Mouse (Mus musculus) splenic B cell, adult 2 months (primary cell): Measurements from ENCODE around the gene Bnc2.

ENCODE experiments used
- DNase-seq: peaks from one replicate; pipeline ENCODE4 v3.0.0-alpha.2; 2011; ENCODE audit warnings: low read depth, low spot score
- H3K27me3 ChIP-seq: 2 replicates; pipeline ENCODE4 v1.6.1; 2012; ENCODE audit warnings: mild to moderate bottlenecking, low read length, moderate library complexity, mixed read lengths; ENCODE audit not compliant: control insufficient read depth, poor library complexity, insufficient read depth, severe bottlenecking
- H3K36me3 ChIP-seq: 2 replicates; pipeline ENCODE4 v1.6.1; 2012; ENCODE audit warnings: mild to moderate bottlenecking, low read length, moderate library complexity, mixed read lengths; ENCODE audit not compliant: control insufficient read depth, poor library complexity, insufficient read depth, severe bottlenecking

The Bnc2 gene

DNA sequence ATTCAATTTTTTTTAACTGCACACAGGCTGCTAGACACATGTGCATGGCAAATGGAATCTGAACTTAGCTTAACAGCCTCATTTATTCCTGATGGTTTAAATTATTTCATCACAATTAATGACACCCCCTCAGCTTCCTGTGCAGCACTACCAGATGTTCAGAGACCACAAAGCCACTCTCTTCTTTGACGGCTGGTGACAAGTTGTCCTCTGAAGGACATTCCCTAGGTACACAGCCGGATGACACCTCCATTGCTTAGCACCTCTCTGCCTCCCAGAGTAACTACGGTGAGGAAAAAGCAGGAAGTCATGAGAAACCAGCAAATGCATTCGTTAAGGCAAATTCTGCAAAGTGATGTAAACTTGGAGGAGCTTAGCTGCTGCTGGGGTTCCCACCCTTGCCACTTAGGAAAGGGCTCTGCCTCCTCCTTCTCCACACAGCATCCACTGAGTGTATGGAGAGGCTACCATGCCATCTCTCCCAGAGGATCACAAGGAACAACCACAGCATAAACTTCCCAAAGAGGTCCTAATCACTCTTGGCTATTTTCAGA is 174.2 kb downstream of the Bnc2 start:
- Histone ChIP-seq H3K36me3 (no peaks in the 10 kb centered on the region), H3K27me3 (no peaks in the 10 kb centered on the region)
- DNase-seq = no peak

DNA sequence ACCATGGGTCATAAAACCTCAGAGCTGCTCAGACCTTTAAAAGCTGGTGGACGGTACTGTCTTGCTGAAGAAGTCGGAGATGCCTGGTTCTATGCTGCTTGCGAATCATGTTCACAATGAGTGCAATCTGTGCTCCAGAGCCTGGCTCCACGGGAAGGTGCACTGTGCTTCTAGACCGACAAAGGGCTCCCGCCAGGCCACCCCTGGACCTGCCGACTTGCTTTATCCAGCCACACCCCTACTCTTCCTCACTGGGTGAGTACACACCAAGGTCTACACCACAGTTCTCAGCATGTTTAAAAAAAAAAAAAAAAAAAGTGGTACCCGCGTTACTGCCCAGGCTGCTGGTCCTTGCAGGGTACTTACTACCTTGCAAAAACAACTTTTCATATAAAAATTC is 174.8 kb downstream of the Bnc2 start:
- H3K36me3 ChIP-seq = no peaks in the 10 kb centered on the region
- no peaks in the 10 kb centered on the region for H3K27me3 ChIP-seq
- no peak for DNase-seq

DNA sequence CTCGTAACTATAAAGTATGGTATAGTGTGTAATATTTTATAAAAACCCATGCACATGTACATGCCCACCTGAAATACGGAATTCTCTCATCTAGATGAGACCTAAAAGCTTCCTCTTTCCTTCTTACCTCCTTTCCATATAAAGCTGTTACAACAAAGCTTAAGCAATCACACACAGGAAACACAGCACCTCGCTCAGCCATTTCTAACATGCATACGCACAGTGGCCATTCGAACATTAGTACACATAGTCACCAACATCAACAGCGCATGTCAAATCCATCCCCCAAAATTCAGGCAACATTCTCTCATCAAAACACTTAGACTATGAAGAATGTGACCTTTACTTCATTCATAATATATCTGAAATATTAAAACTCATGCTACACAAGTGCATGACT is 176.6 kb downstream of the Bnc2 start:
- DNase-seq = no peak
- no peaks in the 10 kb centered on the region for H3K36me3 ChIP-seq
- H3K27me3 ChIP-seq = no peaks in the 10 kb centered on the region

DNA sequence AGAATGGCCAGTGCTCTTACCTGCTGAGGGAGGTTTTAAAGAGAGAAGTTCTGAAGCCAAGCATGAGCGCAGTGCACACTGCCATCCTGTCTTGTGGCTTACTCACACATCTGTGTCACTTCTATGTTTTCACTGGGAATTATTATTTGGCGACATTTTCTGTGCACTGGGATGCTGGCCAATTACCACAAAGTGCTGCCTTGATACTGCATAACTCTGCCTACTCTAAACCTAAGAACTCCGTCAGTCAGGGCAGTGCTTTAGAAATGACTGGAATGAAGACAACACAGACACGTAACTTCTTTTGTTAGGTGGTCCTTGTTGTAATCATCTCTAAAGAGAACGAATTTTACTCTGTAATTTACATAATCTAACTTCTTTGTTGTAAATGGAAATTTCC is 186.8 kb downstream of the Bnc2 start:
- no peaks in the 10 kb centered on the region for H3K36me3 ChIP-seq
- no peaks in the 10 kb centered on the region for H3K27me3 ChIP-seq
- DNase-seq = no peak

DNA sequence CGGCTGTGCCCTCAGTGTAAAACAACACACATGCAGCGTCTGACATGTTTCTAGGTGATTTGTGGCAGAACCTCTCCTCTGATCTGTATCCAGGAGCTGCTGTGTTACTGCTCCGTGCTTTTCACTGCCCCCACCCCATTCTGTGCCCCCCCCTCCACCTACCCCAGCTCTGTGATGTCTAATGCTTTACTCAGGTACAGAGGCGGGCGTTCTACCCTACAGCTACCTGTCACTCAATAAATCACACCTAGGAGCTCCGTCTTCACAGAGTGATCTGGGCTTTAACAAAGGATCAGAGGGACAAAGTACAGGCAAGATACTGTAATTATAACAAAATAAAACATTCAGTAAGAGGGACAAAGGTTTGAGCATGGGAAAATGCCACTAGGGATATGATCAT is 192.4 kb downstream of the Bnc2 start:
- DNase-seq = no peak
- H3K36me3 ChIP-seq = no peaks in the 10 kb centered on the region
- no peaks in the 10 kb centered on the region for H3K27me3 ChIP-seq

DNA sequence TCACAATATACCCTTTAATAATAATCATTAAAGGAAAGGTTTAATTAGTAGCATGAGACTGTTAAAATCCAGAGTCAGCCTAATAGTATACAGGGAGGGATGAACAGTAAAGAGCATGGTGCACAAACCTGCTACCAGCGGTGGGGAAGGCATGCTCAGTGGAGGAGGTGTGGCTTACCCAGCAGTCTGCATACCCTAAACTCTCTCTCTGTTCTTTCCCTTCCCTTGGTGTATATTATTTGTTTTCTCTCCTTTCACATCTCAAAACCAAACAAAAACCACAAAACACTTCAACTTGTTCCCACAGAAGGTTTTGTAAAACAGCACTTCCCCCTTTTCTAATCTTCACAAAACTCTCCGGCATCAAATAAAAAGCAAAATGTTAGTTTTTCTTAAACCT is 202.4 kb downstream of the Bnc2 start:
- no peak for DNase-seq
- Histone ChIP-seq H3K27me3 (no peaks in the 10 kb centered on the region), H3K36me3 (no peaks in the 10 kb centered on the region)

DNA sequence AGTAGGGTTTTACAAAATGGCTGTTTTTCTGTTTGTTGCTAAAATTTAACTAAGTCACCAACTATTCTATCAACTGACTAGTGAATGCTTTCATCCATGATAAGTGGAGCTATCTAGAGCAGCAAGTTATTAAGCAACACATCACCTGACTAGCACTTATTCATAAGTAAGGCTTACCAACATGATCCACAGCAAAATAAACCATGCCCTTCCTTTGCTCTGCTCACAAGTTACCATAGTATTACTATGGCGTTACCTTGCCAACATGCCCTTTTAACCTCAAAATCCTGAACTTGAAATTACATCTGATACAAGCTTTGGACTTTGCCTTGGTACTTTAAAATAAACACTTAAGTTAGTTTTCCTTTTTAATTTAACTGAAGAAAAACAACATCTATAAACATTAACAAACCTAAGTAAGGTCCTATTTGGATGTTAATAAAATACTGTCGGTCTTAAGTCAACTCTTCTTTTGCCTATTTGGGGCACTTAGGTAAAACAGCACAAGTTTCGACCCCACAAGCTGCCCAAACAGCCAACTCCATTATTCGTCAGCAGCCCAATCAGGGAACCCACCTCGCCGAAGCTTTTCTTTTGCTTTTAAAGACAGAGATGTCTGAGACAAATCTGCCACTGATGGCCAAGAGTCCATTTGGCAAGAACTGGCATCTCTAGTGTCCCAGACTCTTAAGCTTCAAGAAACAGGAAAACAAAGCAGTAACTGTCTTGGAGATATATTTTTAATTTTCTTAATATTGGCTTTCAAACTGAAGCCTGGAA is 204.8 kb downstream of the Bnc2 start:
- H3K27me3 ChIP-seq = no peaks in the 10 kb centered on the region
- no peaks in the 10 kb centered on the region for H3K36me3 ChIP-seq
- no peak for DNase-seq

DNA sequence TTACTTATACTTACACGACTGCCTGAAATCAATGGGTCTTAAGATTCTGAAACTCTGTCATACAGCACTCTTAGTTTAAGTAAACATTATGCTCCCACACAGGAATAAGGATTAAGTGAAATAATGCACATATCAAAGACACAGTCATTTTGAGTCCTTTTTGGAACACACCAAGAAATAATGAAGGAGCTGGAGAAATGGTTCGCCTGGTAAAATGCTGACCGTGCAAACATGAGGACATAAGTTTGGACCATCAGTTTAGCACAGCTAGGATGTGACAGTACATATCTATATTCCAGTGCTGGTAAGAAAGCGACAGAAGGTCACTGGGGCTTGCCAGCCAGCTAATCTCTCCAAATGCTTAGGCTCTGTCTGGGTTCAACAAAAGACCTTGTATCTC is 205.7 kb downstream of the Bnc2 start:
- H3K36me3 ChIP-seq = no peaks in the 10 kb centered on the region
- DNase-seq = no peak
- no peaks in the 10 kb centered on the region for H3K27me3 ChIP-seq

DNA sequence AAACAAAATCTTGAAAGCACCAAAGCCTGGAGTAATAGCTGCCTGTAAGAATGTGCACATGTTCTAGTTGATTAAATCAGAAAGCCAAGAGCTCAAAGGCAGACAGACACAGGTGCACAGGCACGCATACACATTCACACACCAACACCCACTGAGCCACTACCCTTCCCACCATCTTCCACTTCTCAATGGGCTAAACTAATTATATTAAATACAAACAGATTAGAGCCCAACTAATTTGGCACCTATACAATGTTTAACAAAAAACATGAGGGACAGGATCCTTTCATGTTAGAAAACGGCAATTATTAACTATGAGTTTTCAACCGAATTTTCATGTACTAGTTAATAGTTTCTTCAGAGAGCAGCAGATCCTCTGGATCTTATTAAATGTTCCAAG is 207.4 kb downstream of the Bnc2 start:
- DNase-seq = no peak
- Histone ChIP-seq H3K36me3 (no peaks in the 10 kb centered on the region), H3K27me3 (no peaks in the 10 kb centered on the region)

DNA sequence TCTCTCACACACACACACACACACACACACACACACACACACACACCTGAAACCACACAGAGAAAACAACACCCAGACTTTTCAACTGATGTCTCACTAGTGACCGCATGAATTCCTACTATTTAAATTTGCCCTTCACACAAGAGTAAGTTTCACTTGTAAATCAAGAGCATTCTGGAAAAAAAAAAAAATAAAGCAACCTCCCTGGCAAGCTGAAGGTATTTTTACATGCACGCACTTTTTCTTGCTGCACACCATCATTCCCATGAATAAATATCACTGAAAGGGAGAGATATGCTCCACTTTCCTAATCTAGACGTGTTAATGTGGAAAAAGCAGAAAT is 216.9 kb downstream of the Bnc2 start:
- no peaks in the 10 kb centered on the region for H3K27me3 ChIP-seq
- H3K36me3 ChIP-seq = no peaks in the 10 kb centered on the region
- DNase-seq = no peak

DNA sequence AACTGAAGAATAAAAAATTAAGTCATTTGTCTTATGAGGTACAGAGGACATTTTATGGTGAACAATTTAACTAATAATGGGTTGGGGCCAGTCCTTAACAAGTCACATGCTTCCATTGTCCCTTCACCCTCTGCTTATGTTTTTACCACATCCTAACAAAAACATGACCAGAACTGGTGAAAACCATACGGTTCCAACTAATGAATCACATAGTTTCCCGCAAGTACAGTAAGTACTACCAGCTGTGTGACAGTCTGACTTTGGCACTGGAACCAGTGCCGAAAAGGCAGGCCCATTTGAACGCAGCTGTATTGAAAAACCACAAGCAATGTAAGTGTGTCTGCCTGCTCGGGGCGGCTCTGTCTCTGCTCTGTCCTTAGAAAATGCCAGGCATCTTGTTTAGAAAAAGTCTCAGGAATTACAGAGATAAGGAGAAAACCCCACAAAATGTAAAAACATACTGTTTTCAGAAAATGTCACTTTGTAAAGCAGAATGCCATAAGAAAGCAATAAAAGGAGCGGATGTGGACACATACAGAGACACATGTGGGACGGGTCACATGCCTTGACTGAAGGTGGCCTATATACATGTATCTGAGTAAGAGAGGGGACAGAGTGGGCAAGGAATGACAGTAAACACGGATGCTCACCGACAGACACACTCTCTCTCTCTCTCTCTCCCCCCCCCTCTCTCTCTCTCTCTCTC is 217.4 kb downstream of the Bnc2 start:
- H3K36me3 ChIP-seq = no peaks in the 10 kb centered on the region

DNA sequence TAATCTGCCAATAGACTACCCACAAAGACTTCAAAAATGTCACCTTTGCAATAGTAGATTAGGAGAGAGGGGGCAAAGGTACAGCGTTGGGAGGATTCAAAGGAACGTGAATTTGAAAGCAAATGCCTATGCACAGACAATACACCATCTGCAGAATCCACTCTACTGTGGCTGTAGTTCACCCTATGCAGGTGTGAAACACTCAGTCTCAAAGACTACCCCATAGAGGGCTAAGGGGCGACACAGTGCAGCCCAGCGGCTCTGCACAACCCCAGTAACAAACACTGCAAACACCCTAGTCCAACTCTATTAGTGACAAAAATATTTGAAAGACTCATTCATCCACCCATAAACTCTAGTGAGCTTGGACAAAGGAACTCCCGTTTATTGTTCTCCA is 218.2 kb downstream of the Bnc2 start:
- Histone ChIP-seq H3K27me3 (no peaks in the 10 kb centered on the region), H3K36me3 (no peaks in the 10 kb centered on the region)
- DNase-seq = no peak

More for the DNA sequence above, 217.4 kb downstream of the Bnc2 start:
- H3K27me3 ChIP-seq = no peaks in the 10 kb centered on the region
- no peak for DNase-seq

DNA sequence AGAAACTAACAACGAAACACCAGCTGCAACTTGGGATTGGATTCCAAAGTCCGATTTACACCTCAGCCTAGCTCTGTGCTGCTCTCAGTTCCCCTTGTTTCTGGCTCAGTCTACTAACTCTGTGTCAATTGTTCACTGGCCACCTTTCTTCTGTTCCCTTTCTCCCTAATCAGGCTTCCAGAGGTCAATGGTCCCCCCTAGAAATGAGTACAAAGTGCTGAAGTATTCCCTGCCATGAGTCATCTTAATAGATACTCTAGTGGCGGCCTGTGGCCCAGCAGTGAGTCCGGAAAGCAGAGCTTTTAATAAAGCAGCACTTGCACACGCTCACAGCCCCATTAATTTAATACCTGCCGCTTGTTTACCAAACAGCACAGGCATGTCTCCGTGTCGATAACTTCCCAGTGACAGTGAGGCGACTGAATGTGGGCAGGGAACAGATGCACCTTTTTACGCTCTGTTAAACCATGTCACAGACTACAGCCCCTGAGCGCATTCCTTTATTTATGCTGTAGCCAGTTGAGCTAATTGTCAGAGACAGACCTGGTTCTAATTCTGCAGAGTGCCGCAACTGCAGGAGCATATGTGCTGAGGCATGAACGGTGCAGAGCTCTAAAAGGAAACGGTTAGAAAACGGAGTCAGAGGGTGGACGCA is 218.8 kb downstream of the Bnc2 start:
- Histone ChIP-seq H3K27me3 (no peaks in the 10 kb centered on the region), H3K36me3 (no peaks in the 10 kb centered on the region)
- DNase-seq = no peak

DNA sequence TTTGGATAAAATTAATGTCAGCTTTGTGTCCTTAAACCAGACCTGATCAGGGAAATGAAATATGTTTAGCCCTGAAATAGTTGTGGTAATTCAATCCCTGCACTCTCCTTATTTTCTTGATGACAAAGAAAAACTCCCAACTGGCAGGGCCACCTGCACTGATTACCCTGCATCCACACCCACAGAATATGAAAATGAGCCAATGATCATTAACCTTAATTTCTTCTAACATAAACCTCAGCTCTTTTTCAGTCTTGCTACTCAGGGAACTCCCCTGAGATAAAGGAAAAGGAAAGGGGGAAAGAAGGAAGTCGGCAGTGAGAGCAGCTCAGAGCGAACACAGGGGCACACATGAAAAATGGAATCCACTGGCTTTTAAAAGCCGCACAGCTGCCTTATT is 220.6 kb downstream of the Bnc2 start:
- DNase-seq = no peak
- H3K36me3 ChIP-seq = no peaks in the 10 kb centered on the region

DNA sequence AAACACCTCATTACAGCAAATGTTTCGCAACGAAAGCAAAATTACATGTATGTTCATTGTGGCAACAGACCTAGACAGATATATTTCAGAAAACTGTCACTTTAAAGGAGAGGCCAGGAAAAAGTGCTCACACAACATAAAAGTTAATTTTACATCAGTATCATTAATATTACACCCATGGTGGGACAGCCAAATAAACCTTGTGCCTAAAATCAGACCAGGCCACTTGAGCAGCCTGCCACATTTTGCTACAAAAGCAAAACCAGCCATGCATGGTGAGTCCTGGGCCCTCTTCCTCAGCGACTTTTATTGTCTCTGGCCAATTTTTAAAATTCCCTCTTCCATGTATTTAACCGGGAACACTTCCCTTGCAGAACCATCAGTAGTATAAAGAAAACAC is 221.5 kb downstream of the Bnc2 start:
- DNase-seq = no peak
- no peaks in the 10 kb centered on the region for H3K36me3 ChIP-seq
- no peaks in the 10 kb centered on the region for H3K27me3 ChIP-seq

More for the DNA sequence above, 220.6 kb downstream of the Bnc2 start:
- no peaks in the 10 kb centered on the region for H3K27me3 ChIP-seq
